Mouse (Mus musculus) erythroblast, adult 5-6 weeks (primary cell): ENCODE measurements around the gene Fignl1. TPM values are rescaled to one million over a fixed set of nuclear protein-coding genes. Genes with fewer than 3 reads are reported as not detected.

Experiments
- ATAC-seq: replicated peaks from 2 replicates; pipeline ENCODE4 v1.8.0; 2016; ENCODE audit warnings: moderate number of reproducible peaks, mild to moderate bottlenecking, moderate TSS enrichment, inconsistent platforms; ENCODE audit not compliant: poor library complexity, low FRiP score, severe bottlenecking
- total RNA-seq, 2 experiments: library from RNA; stranded (forward) in 1 of 2; stranded (reverse) in 1 of 2; fragments of 150-400 nt in 1 of 2; fragments of 200-764, 138-1000 nt in 1 of 2; gene quantifications; 2 replicates each; pipeline versions ENCODE4 v1.2.3 to v1.2.4; 2015 to 2017; ENCODE audit warnings: low replicate concordance in 2 of 2

Fignl1 gene
- total RNA-seq, 2 experiments from 2014 or later = 35.9 to 40.8 TPM

DNA sequence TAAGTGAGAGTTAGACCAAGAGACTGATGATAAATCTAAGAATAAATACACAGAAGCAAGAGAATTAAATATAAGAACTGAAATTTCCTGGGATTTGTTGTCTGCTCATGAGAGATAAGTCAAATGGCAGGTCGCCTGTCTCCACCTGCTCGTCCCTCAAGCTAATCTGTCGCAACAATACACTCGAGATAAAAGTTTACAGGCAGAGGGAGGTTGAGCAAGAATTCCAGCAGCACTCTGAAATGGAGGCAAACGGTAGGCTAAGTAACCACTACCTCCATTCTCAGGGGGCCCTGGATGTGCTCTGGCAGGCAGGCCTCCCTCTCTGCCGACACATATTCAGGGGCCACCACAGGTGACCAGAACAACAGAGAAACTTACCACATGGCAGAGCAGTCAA, 26.6 kb upstream of the Fignl1 start:
- no peak for ATAC-seq

DNA sequence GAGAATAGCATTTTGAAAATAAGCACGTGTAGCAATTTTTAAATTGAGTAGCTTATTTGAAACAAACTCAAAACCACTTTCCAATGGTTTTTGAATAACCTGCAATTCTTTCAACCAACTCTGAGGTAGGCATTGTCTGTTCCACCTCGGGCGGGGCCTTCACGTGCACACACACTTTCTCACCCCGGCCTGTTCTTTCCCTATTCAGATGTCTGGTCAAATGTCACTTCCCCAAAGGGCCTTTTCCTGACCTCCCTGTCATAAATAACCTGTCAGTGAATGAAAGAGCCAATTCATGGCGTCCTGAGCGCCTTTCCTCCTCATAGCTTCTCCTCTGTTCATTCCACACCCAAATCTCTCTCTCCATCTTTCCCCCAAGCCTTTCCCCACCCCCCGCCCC, 24.3 kb upstream of the Fignl1 start:
- no peak for ATAC-seq

DNA sequence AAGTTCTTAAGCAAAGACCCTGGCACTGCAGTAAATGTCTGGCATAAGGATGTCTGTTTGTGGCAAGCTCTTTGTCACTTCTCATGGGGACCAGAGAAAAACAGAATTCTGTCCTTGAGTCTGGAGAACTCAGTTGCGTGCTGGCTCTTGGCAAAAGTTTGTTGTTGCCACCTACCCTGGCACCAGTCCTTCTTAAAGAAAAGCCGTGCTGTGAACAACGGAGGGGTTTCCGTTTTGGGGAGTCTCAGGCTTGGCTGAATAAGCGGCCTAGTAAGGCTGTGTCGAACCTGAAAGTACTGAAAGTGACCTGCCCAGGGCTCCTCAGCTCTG, 24.0 kb upstream of the Fignl1 start:
- ATAC-seq = no peak

DNA sequence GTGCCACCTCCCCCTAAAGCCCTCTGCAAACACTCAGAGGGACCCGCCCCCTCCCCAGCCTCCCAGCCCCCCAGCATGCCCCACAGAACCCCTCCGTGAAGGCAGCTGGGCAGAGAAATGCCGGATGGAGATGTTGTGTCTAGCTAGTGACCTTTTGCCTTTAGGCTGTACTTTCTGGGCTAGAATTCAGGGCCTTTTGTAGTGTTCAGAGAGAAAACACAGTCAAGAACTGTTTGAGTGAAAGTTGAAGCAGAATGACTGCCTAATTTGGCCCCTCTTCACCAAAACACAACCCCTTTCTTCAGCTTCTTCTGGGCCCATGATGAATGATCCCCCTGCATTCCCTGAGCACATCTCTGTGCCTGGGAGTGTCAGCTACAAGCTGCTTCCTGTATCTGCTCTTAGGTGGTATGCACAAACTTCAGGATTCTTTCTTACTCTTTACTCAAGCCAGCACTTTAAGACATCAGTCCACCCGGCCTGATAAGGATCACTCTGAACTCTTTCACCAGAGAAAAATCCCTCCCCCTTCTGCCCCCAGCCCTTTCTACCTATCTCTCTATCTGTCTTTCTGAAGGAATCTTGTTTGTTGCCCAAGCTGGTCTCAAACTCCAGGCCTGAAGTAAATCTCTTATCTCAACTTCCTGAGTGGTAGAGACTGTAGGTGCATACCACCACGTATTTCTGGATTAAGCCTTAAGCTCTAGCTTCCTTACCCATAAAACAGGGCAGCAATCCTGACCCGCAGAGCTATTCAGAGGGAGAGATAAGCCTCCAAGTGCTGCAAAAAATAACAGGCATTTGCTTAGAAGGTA, 23.4 kb upstream of the Fignl1 start:
- ATAC-seq = no peak

DNA sequence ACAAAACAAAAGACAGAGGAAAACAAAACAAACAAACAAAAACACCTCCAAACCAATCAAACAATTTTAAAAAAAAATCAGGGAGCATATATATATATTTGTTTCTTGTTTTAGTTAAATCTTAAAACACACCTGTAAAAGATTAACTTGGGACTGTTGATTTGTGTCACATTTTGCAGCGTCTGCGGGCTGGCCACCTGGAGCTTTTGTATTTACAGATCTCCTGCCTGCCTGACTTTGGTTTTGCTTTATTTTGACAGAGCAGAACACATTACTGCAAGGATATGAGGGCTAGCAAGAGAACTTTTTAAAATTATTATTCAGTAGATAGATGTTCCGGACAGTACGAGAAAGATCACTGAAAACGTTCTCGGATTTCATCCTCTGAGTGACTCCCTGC, 22.8 kb upstream of the Fignl1 start:
- ATAC-seq = no peak

GRCm38 (mm10) chr11:11830884-11831495, 22.2 kb upstream of the Fignl1 start:
- no peak for ATAC-seq

- no peak for ATAC-seq
Observed at GRCm38 (mm10) chr11:11829161-11830000, 20.6 kb upstream of the Fignl1 start.

GRCm38 (mm10) chr11:11828761-11829160, 20.0 kb upstream of the Fignl1 start:
- no peak for ATAC-seq

DNA sequence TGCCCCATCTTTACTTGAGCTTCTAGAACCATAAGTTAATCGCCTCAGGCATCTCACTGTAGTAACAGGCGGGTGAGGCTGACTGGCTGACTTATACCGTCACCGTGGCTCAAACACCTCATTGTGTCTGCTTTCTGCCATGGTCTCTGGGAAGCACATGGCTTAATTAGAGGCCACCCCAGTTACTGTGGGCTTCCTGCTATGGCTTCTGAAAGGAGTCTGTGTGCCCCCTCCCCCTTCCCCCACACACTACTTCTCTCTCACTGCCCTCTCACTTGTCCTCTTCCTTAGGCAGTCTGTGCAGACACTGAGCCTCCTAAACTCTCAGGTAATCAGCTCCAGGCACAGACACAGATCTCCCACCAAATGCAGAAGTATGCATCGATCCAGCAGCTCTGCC, 19.5 kb upstream of the Fignl1 start:
- ATAC-seq = no peak

DNA sequence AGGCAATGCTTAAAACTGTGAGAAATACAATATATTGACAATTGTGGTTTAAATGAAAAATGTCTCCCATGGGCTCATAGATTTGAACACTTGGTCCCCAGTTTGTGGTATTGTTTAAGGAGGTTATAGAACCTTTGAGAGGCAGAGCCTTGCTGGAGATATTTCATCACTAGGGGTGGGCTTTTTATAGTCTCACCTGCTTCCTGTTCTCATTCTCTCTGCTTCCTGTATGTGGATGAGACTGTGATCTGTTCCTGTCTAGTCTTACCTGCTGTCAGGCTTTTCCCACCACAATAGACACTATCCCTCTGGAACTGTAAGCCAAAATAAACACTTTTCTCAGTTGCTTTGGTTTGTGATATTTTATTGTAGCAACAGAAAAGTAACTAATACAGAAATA, 17.7 kb upstream of the Fignl1 start:
- no peak for ATAC-seq

- ATAC-seq = no peak
Observed at GRCm38 (mm10) chr11:11825670-11826069, 16.9 kb upstream of the Fignl1 start.

- ATAC-seq = no peak
Observed at GRCm38 (mm10) chr11:11824970-11825635, 16.3 kb upstream of the Fignl1 start.

DNA sequence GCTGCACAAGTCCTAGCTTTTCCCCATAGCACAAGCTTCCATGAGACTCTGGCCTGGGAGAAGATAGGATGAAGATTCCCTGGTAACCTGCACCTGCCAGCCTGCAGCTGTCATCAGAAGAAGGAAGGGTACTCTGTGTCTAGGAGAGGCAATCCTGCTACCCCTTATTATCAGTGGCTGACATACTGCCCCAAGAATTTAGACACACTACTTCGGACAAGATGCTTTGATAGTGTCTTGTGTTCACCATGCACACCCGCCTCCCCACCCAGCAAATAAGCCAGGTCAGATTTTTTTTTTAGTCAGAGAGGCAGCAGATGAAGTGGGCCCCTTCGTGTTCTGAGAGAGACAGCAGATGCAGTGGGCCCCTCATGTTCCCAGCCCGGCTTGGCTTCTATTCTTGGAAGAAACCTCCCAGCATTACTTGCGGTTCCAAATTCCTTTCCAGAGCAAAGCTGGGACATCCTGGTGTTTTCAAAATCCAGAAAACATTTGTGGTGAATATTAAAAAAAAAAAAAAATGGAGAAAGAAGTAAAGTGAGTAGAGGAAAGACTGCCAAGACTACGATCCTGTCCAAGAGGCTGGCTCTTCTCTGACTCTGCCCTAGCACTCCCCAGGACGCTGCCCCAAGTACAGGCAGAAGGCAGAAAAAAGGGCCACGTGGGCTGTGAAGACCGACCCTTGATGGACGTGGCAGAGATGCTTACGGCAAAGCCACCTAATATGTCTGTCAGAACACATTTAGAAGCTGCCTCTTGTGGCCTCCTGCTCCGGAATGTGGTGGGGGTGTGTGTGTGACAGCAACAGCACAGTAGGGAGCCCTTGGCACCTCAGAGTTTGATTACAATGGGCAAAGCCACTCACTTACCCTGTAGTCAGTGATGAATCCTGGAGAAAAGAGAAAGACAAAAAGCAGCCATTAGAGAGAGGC, 15.5 kb upstream of the Fignl1 start:
- no peak for ATAC-seq

- no peak for ATAC-seq
Observed at GRCm38 (mm10) chr11:11822181-11823095, 13.7 kb upstream of the Fignl1 start.

- ATAC-seq = no peak
Observed at GRCm38 (mm10) chr11:11821387-11821975, 12.7 kb upstream of the Fignl1 start.

GRCm38 (mm10) chr11:11820737-11821136, 12.0 kb upstream of the Fignl1 start:
- no peak for ATAC-seq

- ATAC-seq = peak; percentile 85
Observed at GRCm38 (mm10) chr11:11820251-11820650, 11.5 kb upstream of the Fignl1 start.

DNA sequence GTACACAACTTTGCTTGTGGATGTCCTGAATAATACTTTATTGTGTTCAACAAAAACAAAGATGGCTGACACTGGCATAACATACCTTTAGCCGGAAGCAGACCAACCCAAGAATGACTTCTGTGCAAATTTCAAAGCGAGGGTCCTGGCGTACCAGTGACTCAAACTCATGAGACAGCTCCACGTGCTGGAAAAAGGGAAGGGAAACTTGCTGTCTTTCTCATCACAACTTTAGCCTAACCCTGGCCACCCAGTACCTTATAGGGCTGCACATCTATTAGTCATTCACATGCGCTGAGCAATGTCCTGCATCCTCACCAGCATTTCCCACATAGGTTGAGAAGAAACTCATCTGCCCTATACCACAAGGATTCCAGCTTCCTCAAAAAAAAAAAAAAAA, 10.4 kb upstream of the Fignl1 start:
- ATAC-seq = no peak
